ENCODE assay signal across 9 mouse cellular contexts in genomic region chr11:88054589-88054988, GRCm38 (mm10). TPM values are rescaled to one million over a fixed set of nuclear protein-coding genes. Genes with fewer than 3 reads are reported as not detected.
DNase-seq lines count a peak whose midpoint lies in the region; ATAC-seq and TF ChIP-seq lines count a peak whose summit lies in the region.
"Had no signal": no experiment of that assay in that cellular context is flagged by ENCODE, and none has a peak within 500 bp of the region (broad histone marks: within the 10 kb centered on the region; RNA-seq: fewer than 3 reads in every experiment).

No protein-coding gene starts in this region.

- WGBS in liver, embryonic 11.5 days, result 79% methylated on average over 1 of the region's 1 CpGs

- no peaks in the 10 kb centered on the region for H3K27me3 ChIP-seq in liver, embryonic 11.5 days (replicated peaks; ENCODE audit: control insufficient read depth, insufficient read depth, low read length)

- H3K4me3 ChIP-seq in layer of hippocampus, adult 2 months, result no peak overlapping the region
- no peak overlapping the region for H3K4me3 ChIP-seq in liver, embryonic 11.5 days (ENCODE audit: low read depth, low read length)

- peaks cover 13% of the 10 kb centered on the region for H3K36me3 ChIP-seq in liver, embryonic 11.5 days (ENCODE audit: control insufficient read depth, insufficient read depth, low read length)

- H3K4me2 ChIP-seq in liver, embryonic 11.5 days, result no peak overlapping the region

- peaks cover 7% of the 10 kb centered on the region for H3K4me1 ChIP-seq in liver, embryonic 11.5 days (replicated peaks; ENCODE audit: control insufficient read depth, insufficient read depth, low read length)

- no peak overlapping the region for H3K9ac ChIP-seq in liver, embryonic 11.5 days (ENCODE audit: low read depth, low read length)

- no peaks in the 10 kb centered on the region for H3K9me3 ChIP-seq in liver, embryonic 11.5 days (ENCODE audit: control insufficient read depth, low read length)

- no peak overlapping the region for H3K27ac ChIP-seq in layer of hippocampus, adult 2 months
- H3K27ac ChIP-seq in liver, embryonic 11.5 days (ENCODE audit: low read depth, low read length), result no peak overlapping the region
- H3K27ac ChIP-seq: macrophage had no signal

- peak; percentile 44 for DNase-seq in adrenal gland, adult 2 months
- no peak for DNase-seq in adrenal gland, postnatal 25 days
- DNase-seq in layer of hippocampus, adult 2 months (ENCODE audit: low spot score in 2 of 2), result no peak
- no peak for DNase-seq in layer of hippocampus, postnatal 36 days
- DNase-seq in R1 (ENCODE audit: low read depth, low spot score), result peak; percentile 66
- DNase-seq in forelimb bud, embryonic 11.5 days (ENCODE audit: low read depth, low spot score), result peak; percentile 59
- DNase-seq in liver, embryonic 11.5 days (ENCODE audit: low spot score), result no peak
- peak; percentile 69 for DNase-seq in retina, postnatal 1 day

- peak; percentile 88 for TF ChIP-seq CTCF in layer of hippocampus, adult 2 months (conservative IDR thresholded peaks at IDR 0.05)

- ATAC-seq in liver, embryonic 11.5 days (replicated peaks; ENCODE audit: low FRiP score), result peak; percentile 41; the same call in 1 of the 2 replicates

RNA-seq across cellular contexts. Expression of gene Srsf1, which starts 7.4 kb away (rescaled TPM):
- 100 to 1,000 TPM; 179 to 252 TPM for total RNA-seq in adrenal gland, adult 2 months (2021)
- polyA plus RNA-seq in adrenal gland, adult 2 months (2012; rRNA removed), result 210 and 224 TPM in 2 replicates
- 226 and 298 TPM in 2 replicates for total RNA-seq in adrenal gland, postnatal 25 days (2021)
- total RNA-seq in layer of hippocampus, adult 2 months (2021), result 100 to 1,000 TPM; 234 TPM
- 100 to 1,000 TPM; 232 to 248 TPM for total RNA-seq in layer of hippocampus, postnatal 36 days (2021)
- 323 and 337 TPM in 2 replicates for polyA plus RNA-seq in liver, embryonic 11.5 days (2014; fragmentation: Nextera tagmentation; extraction: Ambion mirVana)

RNA-seq across cellular contexts. Expression of gene Vezf1, which starts 13.5 kb away (rescaled TPM):
- 10 to 100 TPM; 48.3 to 52.4 TPM for total RNA-seq in adrenal gland, adult 2 months (2021)
- polyA plus RNA-seq in adrenal gland, adult 2 months (2012; rRNA removed), result 13.5 and 14.6 TPM in 2 replicates
- 45.8 and 51.8 TPM in 2 replicates for total RNA-seq in adrenal gland, postnatal 25 days (2021)
- 10 to 100 TPM; 22.0 to 22.7 TPM for total RNA-seq in layer of hippocampus, adult 2 months (2021)
- total RNA-seq in layer of hippocampus, postnatal 36 days (2021), result 10 to 100 TPM; 20.2 to 22.6 TPM
- polyA plus RNA-seq in liver, embryonic 11.5 days (2014; fragmentation: Nextera tagmentation; extraction: Ambion mirVana), result 21.7 and 24.0 TPM in 2 replicates

RNA-seq across cellular contexts. Expression of gene Cuedc1, which starts 43.3 kb away (rescaled TPM):
- 10 to 100 TPM; 49.3 to 61.7 TPM for total RNA-seq in adrenal gland, adult 2 months (2021)
- polyA plus RNA-seq in adrenal gland, adult 2 months (2012; rRNA removed), result 76.9 and 91.3 TPM in 2 replicates
- 50.7 and 68.6 TPM in 2 replicates for total RNA-seq in adrenal gland, postnatal 25 days (2021)
- total RNA-seq in layer of hippocampus, adult 2 months (2021), result 10 to 100 TPM; 31.1 to 35.3 TPM
- 10 to 100 TPM; 27.9 to 31.4 TPM for total RNA-seq in layer of hippocampus, postnatal 36 days (2021)
- 5.3 and 6.9 TPM in 2 replicates for polyA plus RNA-seq in liver, embryonic 11.5 days (2014; fragmentation: Nextera tagmentation; extraction: Ambion mirVana)

Comparison
In these comparisons a context has a peak if more than half of its experiments do, and no peak if none do; other contexts are left out.
1. DNase-seq: peak in adrenal gland, adult 2 months (single experiment), R1 (single experiment), forelimb bud, embryonic 11.5 days (single experiment) and retina, postnatal 1 day (single experiment); none in adrenal gland, postnatal 25 days (single experiment), layer of hippocampus, adult 2 months (0 of 2), layer of hippocampus, postnatal 36 days (0 of 2) and liver, embryonic 11.5 days (single experiment).